Mouse (Mus musculus): ENCODE measurements around the gene Rabgap1l. TPM values are rescaled to one million over a fixed set of nuclear protein-coding genes. Genes with fewer than 3 reads are reported as not detected.
A peak's percentile ranks its signal among the peaks of the same experiment; 100 is the strongest.

Rabgap1l gene
- polyA plus RNA-seq (2012; rRNA removed): 15.7 and 25.6 TPM in 2 replicates

GRCm38 (mm10) chr1:160792686-160793355 lies at the start of gene Rabgap1l:
Gene Rabgap1l, minus strand, starts transcription at chr1:160793211.
- Histone ChIP-seq H3K4me1 (ENCODE audit: control insufficient read depth, insufficient read depth, low read length) (no peaks in the 10 kb centered on the region; the same call in 1 of the 2 replicates), H3K4me3 (replicated peaks; ENCODE audit: extremely low read depth, low read depth, low read length) (peak within 1 kb of the TSS; percentile 74)
- peak; percentile 52; the same call in 1 of the 2 replicates for TF ChIP-seq POLR2A (IDR thresholded peaks at IDR 0.05; ENCODE audit: borderline replicate concordance, extremely low read depth, low read depth, low read length)
- no peak for TF ChIP-seq CTCF (IDR thresholded peaks at IDR 0.05; ENCODE audit: insufficient read depth, low read length)
- peak; percentile 69 for DNase-seq
- WGBS: 1% methylated on average over 60 of the region's 67 CpGs

DNA sequence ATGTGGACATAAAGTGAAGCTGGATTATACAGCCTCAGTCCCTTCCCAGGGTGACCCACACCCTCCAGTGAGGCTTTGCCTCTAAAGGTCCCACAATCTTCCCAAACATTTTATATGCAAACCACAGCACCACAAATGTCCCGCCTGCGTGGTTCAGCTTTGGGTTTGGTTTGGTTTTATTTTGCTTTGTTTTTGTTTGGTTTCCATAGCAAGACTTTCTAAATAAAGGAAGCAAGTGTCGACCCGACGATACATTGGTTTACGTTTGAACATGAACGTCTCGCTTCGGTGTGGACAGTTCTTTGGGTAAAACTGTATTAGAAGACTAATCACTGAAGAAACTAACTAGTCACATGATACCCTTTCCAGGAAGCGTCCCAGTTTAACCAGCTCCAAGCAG lies 49.6 kb upstream of the Rabgap1l start:
- H3K4me3 ChIP-seq (replicated peaks; ENCODE audit: extremely low read depth, low read depth, low read length): no peak overlapping the region
- TF ChIP-seq POLR2A (IDR thresholded peaks at IDR 0.05; ENCODE audit: borderline replicate concordance, extremely low read depth, low read depth, low read length): no peak
- no peak for TF ChIP-seq CTCF (IDR thresholded peaks at IDR 0.05; ENCODE audit: insufficient read depth, low read length)
- DNase-seq: no peak
- WGBS: 22% methylated on average over 10 of the region's 10 CpGs
- no peaks in the 10 kb centered on the region; the same call in 1 of the 2 replicates for H3K4me1 ChIP-seq (ENCODE audit: control insufficient read depth, insufficient read depth, low read length)

DNA sequence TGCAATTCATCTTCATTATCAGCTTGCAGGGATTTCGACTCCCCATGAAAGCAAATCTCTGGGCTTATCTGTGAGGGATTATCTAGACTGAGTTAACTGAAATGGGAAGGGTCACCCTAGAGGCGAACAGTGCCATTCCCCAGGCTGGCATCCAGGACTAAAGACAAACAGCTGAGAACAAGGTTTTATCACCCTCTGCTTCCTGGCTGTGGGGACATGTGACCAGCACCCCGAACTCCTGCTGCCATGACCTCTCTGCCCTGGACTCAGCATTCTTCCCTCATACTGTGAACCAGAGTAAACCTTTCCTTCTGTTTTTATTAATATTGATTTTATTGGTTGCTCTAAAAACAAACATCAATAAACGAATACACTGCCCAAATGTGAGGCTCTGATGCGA lies 47.6 kb upstream of the Rabgap1l start:
- Histone ChIP-seq H3K4me3 (replicated peaks; ENCODE audit: extremely low read depth, low read depth, low read length) (no peak overlapping the region), H3K4me1 (ENCODE audit: control insufficient read depth, insufficient read depth, low read length) (no peaks in the 10 kb centered on the region; the same call in 1 of the 2 replicates)
- TF ChIP-seq CTCF (IDR thresholded peaks at IDR 0.05; ENCODE audit: insufficient read depth, low read length): no peak
- TF ChIP-seq POLR2A (IDR thresholded peaks at IDR 0.05; ENCODE audit: borderline replicate concordance, extremely low read depth, low read depth, low read length): no peak
- no peak for DNase-seq
- 62% methylated on average over 5 of the region's 5 CpGs for WGBS

DNA sequence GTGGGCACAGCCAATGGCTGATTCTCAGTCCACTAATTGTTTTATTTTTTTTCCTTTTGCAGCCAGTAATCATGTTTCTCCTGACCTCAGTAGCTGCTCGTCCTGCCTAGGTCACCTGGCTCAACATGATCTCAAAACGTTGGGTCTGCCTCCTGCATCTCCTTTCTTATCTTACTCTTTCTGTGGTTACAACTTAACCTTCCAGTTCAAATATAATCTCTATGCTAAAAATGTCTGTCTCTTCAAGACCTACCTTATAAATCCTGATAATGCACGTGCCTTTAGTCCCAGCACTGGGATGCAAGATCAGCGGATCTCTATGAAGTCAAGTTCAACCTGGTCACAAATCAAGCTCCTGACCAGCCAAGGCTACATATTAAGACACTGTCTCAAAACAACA lies 46.1 kb upstream of the Rabgap1l start:
- Histone ChIP-seq H3K4me1 (ENCODE audit: control insufficient read depth, insufficient read depth, low read length) (no peaks in the 10 kb centered on the region; the same call in 1 of the 2 replicates), H3K4me3 (replicated peaks; ENCODE audit: extremely low read depth, low read depth, low read length) (no peak overlapping the region)
- DNase-seq: no peak
- TF ChIP-seq POLR2A (IDR thresholded peaks at IDR 0.05; ENCODE audit: borderline replicate concordance, extremely low read depth, low read depth, low read length) (no peak), CTCF (IDR thresholded peaks at IDR 0.05; ENCODE audit: insufficient read depth, low read length) (no peak)
- 71% methylated on average over 4 of the region's 4 CpGs for WGBS

GRCm38 (mm10) chr1:160834446-160834845 lies 41.4 kb upstream of the Rabgap1l start:
- H3K4me1 ChIP-seq (ENCODE audit: control insufficient read depth, insufficient read depth, low read length): no peaks in the 10 kb centered on the region
- DNase-seq: no peak
- no peak overlapping the region for H3K4me3 ChIP-seq (replicated peaks; ENCODE audit: extremely low read depth, low read depth, low read length)
- TF ChIP-seq CTCF (IDR thresholded peaks at IDR 0.05; ENCODE audit: insufficient read depth, low read length) (no peak), POLR2A (IDR thresholded peaks at IDR 0.05; ENCODE audit: borderline replicate concordance, extremely low read depth, low read depth, low read length) (no peak)
- WGBS: 59% methylated on average over 1 of the region's 1 CpGs

GRCm38 (mm10) chr1:160832267-160833021 lies 39.4 kb upstream of the Rabgap1l start:
- H3K4me1 ChIP-seq (ENCODE audit: control insufficient read depth, insufficient read depth, low read length): no peaks in the 10 kb centered on the region
- TF ChIP-seq POLR2A (IDR thresholded peaks at IDR 0.05; ENCODE audit: borderline replicate concordance, extremely low read depth, low read depth, low read length) (no peak), CTCF (IDR thresholded peaks at IDR 0.05; ENCODE audit: insufficient read depth, low read length) (no peak)
- no peak for DNase-seq
- WGBS: 80% methylated on average over 9 of the region's 9 CpGs
- no peak overlapping the region for H3K4me3 ChIP-seq (replicated peaks; ENCODE audit: extremely low read depth, low read depth, low read length)

DNA sequence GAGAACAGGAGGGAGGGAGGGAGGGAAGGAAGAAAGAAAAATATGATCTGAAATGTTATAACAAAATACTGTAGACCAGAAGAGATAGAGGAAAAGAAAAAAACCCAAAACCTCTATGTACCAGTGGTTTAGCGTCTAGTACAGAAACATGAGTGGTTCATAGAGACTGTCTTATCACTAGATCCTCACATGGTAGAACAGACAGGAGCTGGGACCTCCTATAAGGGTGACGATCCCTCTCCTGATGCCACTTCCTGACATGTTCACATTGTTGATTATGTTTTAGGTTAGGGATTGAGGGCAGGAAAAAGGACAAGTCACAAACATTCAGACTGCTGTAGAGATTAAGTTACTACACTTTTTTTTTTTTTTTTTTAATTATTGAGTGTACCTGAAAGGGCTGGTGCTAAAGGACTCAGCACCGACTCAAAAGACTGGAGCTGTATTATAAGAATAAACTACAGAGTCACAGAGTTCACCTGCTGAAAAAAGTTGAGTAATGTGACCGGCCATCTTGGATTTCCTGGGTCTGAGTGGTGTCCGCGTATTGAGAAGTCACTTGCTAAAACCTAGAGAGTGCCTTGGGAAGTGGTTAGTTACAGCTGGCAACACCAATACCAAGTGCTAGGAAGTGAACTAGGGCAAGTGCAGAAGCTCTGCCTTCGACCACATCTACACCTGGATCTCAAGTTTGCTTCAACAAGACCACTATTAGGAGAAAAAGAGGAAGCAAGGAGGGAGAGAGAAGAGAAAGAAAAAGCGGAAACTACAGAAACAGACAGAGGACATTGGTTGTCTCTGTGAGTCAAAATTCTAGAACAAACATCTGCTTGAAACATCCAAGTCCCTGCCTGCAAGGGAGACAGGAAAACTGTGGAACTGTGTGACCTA lies 37.8 kb upstream of the Rabgap1l start:
- WGBS: 74% methylated on average over 8 of the region's 8 CpGs
- Histone ChIP-seq H3K4me3 (replicated peaks; ENCODE audit: extremely low read depth, low read depth, low read length) (no peak overlapping the region), H3K4me1 (ENCODE audit: control insufficient read depth, insufficient read depth, low read length) (no peaks in the 10 kb centered on the region)
- no peak for TF ChIP-seq CTCF (IDR thresholded peaks at IDR 0.05; ENCODE audit: insufficient read depth, low read length)
- TF ChIP-seq POLR2A (IDR thresholded peaks at IDR 0.05; ENCODE audit: borderline replicate concordance, extremely low read depth, low read depth, low read length): no peak
- no peak for DNase-seq

GRCm38 (mm10) chr1:160825441-160825856 lies 32.4 kb upstream of the Rabgap1l start:
- no peak for DNase-seq
- no peaks in the 10 kb centered on the region for H3K4me1 ChIP-seq (ENCODE audit: control insufficient read depth, insufficient read depth, low read length)
- no peak overlapping the region for H3K4me3 ChIP-seq (replicated peaks; ENCODE audit: extremely low read depth, low read depth, low read length)
- TF ChIP-seq CTCF (IDR thresholded peaks at IDR 0.05; ENCODE audit: insufficient read depth, low read length): no peak
- TF ChIP-seq POLR2A (IDR thresholded peaks at IDR 0.05; ENCODE audit: borderline replicate concordance, extremely low read depth, low read depth, low read length): no peak
- WGBS: 53% methylated on average over 3 of the region's 3 CpGs

DNA sequence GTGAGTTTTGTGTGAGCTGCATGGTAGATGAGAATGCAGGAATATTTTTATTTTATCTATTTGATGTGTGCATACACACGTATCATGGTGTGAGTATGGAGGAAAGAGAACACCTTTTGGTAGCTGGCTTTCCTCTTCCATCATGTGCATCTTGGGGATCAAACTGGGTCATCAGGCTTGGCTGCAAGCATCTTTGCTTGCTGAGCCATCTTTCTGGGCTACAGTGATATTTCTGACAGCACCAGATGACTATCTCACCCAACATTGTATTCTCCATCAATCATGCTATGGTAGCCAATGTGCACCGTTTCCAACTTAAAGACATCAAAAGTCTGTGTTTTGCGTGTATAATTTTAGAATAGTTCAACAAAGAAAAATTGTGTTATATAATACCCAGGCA lies 30.6 kb upstream of the Rabgap1l start:
- 85% methylated on average over 3 of the region's 3 CpGs for WGBS
- H3K4me3 ChIP-seq (replicated peaks; ENCODE audit: extremely low read depth, low read depth, low read length): no peak overlapping the region
- no peak for DNase-seq
- TF ChIP-seq CTCF (IDR thresholded peaks at IDR 0.05; ENCODE audit: insufficient read depth, low read length): no peak
- no peak for TF ChIP-seq POLR2A (IDR thresholded peaks at IDR 0.05; ENCODE audit: borderline replicate concordance, extremely low read depth, low read depth, low read length)
- no peaks in the 10 kb centered on the region for H3K4me1 ChIP-seq (ENCODE audit: control insufficient read depth, insufficient read depth, low read length)
